Mouse (Mus musculus): Measurements from ENCODE around the gene Cpa2. TPM values are rescaled to one million over a fixed set of nuclear protein-coding genes. Genes with fewer than 3 reads are reported as not detected.
A peak's percentile ranks its signal among the peaks of the same experiment; 100 is the strongest.

The Cpa2 gene
- polyA plus RNA-seq (2012; rRNA removed): 0.62 and 1.2 TPM in 2 replicates

DNA sequence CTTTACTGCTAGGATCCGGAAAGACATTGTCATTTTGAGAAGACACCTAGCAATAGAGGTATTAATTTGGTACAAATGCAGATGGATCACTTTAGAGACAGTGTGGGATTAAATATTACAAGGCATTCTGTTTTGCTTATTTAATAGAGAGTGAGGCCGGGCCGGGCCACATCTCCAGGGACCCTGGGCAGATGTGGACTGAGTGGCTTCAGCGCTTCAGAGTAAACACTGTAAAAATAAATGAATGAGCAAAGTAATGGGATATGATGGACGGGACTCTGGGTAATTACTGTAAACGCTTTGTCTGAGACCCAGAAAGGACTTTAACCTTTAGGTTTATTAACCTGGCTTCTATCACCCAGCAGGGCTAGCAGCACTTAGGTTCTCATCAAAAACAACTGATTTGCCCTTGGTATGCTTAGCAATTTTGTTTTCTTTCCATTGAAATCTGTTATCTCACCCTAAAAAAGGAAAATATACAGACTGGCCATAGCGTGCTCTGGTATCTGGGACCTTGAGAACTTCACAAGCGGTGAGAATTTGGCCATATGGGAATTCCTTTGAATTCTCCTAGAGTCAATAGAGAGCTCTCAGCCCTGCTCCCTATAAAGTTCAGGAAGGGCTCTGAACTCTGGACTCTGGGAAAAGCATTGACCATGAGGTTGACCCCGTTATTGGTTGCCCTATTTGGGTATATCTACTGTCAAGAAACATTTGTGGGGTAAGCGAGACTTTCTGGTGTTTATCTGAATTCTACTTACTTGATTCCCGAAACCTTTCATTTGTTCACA is at the start of gene Cpa2:
TSS of gene Cpa2 (plus strand) at position 574 of the 791 bp plus-strand sequence.
- DNase-seq (ENCODE audit: low read depth, low spot score): no peak
- WGBS: 37% methylated on average over 11 of the region's 11 CpGs

GRCm38 (mm10) chr6:30499049-30499448 is 42.3 kb upstream of the Cpa2 start:
- DNase-seq (ENCODE audit: low read depth, low spot score): no peak
- 77% methylated on average over 3 of the region's 3 CpGs for WGBS

GRCm38 (mm10) chr6:30508824-30509223 is 32.6 kb upstream of the Cpa2 start:
- DNase-seq (ENCODE audit: low read depth, low spot score): no peak
- 3% methylated on average over 2 of the region's 2 CpGs for WGBS

- under 1% methylated on average over 37 of the region's 37 CpGs for WGBS
- peak; percentile 97 for DNase-seq (ENCODE audit: low read depth, low spot score)
Observed at GRCm38 (mm10) chr6:30509265-30510239, 31.8 kb upstream of the Cpa2 start, which contains the start of the genes Tmem209 and Ssmem1. Tmem209 (minus strand) TSS chr6:30509783. Ssmem1 (plus strand) TSS chr6:30509849.

DNA sequence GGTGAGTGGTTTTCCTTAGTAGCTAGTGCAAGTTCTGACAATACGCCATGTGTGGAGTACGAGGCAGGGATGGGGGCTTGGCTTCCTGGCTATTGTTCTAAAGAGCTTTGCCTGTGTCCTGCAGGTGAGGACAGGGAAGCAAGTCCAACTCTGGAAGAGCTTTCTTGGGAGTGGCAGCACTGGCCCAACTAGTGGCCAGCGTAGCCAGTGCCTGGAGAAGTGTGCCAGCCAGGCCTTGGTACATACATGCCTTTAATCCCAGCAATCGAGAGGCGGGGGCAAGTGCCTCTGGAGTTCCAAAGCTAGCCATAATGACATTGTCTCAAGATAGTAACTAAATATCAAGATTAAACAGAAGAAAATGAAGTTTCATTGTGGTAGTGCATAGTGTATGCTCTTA is 31.1 kb upstream of the Cpa2 start:
- 57% methylated on average over 5 of the region's 5 CpGs for WGBS
- DNase-seq (ENCODE audit: low read depth, low spot score): no peak

- WGBS: 47% methylated on average over 9 of the region's 9 CpGs
- DNase-seq (ENCODE audit: low read depth, low spot score): no peak
Observed at GRCm38 (mm10) chr6:30514242-30514641, 27.1 kb upstream of the Cpa2 start.

- 60% methylated on average over 11 of the region's 11 CpGs for WGBS
- no peak for DNase-seq (ENCODE audit: low read depth, low spot score)
Observed at GRCm38 (mm10) chr6:30520400-30520799, 21.0 kb upstream of the Cpa2 start.

DNA sequence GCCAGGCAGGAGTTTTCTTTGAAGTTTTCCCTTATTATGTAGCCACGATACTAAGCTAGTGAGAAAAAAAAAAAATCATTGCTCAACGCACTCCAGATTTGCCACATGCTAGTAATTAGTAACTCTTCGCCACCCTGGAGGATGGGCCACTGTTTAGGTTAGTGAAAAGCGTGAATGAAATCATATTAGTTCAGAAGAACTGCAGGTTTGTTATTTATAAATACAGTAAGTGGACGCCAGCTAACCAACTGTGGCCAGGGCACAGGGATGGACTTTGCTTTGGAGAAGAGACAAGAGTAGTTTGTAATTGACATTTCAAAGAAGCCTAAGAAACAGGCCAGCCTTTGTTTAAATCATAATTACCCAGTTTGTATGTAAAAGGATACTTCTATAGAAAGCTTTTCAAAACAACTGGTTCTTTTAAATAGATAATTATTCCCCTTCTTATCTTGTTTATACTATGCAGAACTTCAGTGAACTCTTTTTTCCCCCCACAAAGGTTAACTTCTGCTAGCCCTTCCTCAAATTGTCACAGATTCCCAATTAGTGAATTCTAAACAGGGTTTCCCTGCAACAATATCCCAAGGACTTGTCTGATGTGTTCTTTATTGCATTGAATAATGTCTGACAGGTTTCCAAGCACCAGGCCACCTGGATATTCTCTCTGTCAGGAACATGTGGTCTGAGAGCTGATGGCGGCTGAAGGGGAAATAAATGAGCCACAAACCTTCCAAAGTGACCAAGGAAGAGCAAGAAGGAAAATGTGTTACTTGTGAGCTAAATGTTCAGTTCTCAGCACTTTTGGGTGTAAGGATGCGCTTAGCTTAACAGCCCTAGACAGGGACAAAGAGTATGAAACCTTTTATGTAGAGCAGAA is 15.7 kb upstream of the Cpa2 start:
- no peak for DNase-seq (ENCODE audit: low read depth, low spot score)
- 72% methylated on average over 7 of the region's 7 CpGs for WGBS

- 60% methylated on average over 19 of the region's 19 CpGs for WGBS
- no peak for DNase-seq (ENCODE audit: low read depth, low spot score)
Observed at GRCm38 (mm10) chr6:30526586-30527515, 14.5 kb upstream of the Cpa2 start.

- 67% methylated on average over 6 of the region's 6 CpGs for WGBS
- no peak for DNase-seq (ENCODE audit: low read depth, low spot score)
Observed at GRCm38 (mm10) chr6:30528800-30529199, 12.6 kb upstream of the Cpa2 start.

GRCm38 (mm10) chr6:30535340-30535739 is 6.0 kb upstream of the Cpa2 start:
- WGBS: 44% methylated on average over 3 of the region's 3 CpGs
- DNase-seq (ENCODE audit: low read depth, low spot score): no peak

- 70% methylated on average over 10 of the region's 10 CpGs for WGBS
- DNase-seq (ENCODE audit: low read depth, low spot score): no peak
Observed at GRCm38 (mm10) chr6:30538240-30538639, 3.1 kb upstream of the Cpa2 start.

- DNase-seq (ENCODE audit: low read depth, low spot score): no peak
Observed at GRCm38 (mm10) chr6:30538800-30539199, 2.6 kb upstream of the Cpa2 start.

DNA sequence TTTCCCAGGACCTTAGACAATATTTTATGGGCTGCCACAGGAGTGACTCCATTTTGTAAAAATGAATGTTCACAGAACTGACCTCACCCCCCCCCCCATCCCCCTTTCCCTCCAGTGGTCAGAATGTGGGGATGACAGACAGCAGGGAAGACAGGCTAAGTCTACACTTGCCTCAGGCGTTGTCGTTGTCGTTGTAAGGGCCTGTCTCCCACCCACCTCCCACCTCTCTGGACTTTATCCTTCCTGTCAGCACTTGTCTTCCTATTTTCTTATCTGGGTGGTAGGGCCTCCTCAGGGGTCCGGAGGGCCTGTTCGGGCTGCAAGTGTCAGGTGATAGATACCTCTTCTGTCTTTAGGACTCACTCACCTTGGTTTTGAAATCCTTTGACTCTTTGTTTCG is 895 bp downstream of the Cpa2 start:
- 98% methylated on average over 6 of the region's 6 CpGs for WGBS
- DNase-seq (ENCODE audit: low read depth, low spot score): no peak

More at GRCm38 (mm10) chr6:30538800-30539199, 2.6 kb upstream of the Cpa2 start:
- WGBS: 82% methylated on average over 5 of the region's 5 CpGs

DNA sequence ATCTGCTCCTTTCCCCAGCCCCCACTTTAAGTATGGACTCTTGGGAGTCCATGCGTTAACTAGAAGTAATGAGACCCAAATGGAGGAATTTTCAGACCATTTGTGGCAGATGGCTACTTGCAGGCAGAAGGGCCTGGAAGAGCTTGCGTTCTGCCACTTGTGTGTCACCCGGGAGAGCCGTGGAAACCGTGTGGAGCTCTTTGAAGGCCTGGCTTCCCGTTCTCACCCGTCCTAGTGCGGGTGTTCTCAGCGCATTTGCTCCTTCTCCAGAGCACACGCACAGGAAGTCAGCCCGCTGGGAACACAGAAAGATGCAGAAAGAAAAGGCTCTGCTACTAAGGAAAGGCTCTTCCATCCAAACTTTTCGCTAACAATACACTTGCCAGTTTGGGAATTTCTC is 1.7 kb downstream of the Cpa2 start:
- 84% methylated on average over 12 of the region's 12 CpGs for WGBS
- no peak for DNase-seq (ENCODE audit: low read depth, low spot score)

DNA sequence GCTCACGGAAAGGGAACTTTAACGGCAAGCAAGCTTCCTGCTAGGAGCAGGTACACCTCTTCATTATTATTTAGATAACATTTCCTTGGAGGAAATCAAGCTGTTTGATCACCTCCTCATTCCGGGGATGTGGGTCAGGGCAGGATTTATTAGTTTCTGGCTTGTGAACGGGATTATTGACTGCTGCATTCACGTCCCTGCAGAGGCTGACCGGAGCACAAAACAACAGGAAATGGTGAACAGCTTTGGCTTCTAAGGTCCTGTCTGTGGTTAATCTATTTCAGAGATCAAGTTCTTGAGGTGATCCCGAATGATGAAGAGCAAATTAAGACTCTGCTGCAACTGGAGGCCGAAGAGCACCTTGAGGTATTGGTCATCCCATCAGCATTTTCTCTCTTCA is 2.5 kb downstream of the Cpa2 start:
- WGBS: 20% methylated on average over 8 of the region's 8 CpGs
- DNase-seq (ENCODE audit: low read depth, low spot score): no peak

GRCm38 (mm10) chr6:30545689-30546088 is 4.3 kb downstream of the Cpa2 start:
- WGBS: 90% methylated on average over 7 of the region's 7 CpGs

DNA sequence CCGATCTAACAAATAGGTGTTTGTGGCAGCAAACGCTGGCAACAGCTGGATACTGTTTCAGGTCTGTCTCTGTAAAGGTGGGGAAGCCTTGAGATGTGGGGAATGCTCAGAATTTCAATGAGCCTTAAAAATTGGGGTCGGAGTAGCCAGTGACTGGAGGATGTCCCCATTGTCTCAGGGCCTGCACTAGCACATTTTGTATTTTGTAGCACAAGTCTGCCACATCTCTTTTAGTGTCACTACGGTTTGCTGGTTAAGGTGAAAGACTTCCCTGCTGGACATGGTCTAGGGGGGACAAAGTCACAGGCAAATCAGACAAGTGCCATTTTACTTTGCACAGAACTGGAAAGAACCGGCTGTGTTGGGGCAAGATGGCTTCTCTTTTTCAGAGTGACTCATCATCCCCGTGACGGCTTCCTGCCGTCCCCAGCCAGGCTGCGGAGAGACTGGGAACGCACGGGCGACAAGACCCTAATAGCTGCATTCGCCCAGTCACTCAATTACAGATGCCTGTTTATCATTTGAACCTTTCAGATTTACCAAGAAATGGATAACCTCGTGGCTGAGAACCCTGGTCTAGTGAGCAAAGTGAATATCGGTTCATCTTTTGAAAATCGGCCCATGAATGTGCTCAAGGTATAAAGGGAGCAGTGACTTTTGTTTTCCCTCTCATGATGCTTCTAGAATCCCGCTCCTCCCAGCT is 5.3 kb downstream of the Cpa2 start:
- no peak for DNase-seq (ENCODE audit: low read depth, low spot score)

More at GRCm38 (mm10) chr6:30545689-30546088, 4.3 kb downstream of the Cpa2 start:
- no peak for DNase-seq (ENCODE audit: low read depth, low spot score)

More for the DNA sequence above, 5.3 kb downstream of the Cpa2 start:
- WGBS: 66% methylated on average over 17 of the region's 17 CpGs

Measured in large intestine, adult 2 months (tissue).